Mouse (Mus musculus) liver, embryonic 14.5 days (tissue): Measurements from ENCODE around the gene Hba-a1. TPM values are rescaled to one million over a fixed set of nuclear protein-coding genes. Genes with fewer than 3 reads are reported as not detected.

Experiments
- ATAC-seq: fragments of 200-750 bp; cut with Nextera tagmentation; 2 replicates; pipeline ENCODE4 v1.8.0; 2017; ENCODE audit warnings: moderate number of reproducible peaks, mild to moderate bottlenecking, moderate library complexity; ENCODE audit not compliant: insufficient read depth
- DNase-seq, 3 experiments: peaks; one replicate each; pipeline ENCODE4 v3.0.0-alpha.2; 2012 to 2013; ENCODE audit warnings: low read depth in 3 of 3, low spot score in 3 of 3
- H3K27ac ChIP-seq: fragments of 300-500 bp; sonication (generic); 2 replicates; pipeline ENCODE4 v1.5.1; 2014; ENCODE audit warnings: moderate library complexity, mild to moderate bottlenecking, control low read depth, inconsistent platforms
- H3K27me3 ChIP-seq: fragments of 300-500 bp; sonication (generic); 2 replicates; pipeline ENCODE4 v1.6.1; 2014; ENCODE audit warnings: mild to moderate bottlenecking, low read length, moderate library complexity; ENCODE audit not compliant: control insufficient read depth, insufficient read depth
- H3K36me3 ChIP-seq: fragments of 300-500 bp; sonication (generic); replicated peaks from 2 replicates; pipeline ENCODE4 v1.6.1; 2014; ENCODE audit warnings: low read depth; ENCODE audit not compliant: control insufficient read depth, insufficient read depth
- H3K4me1 ChIP-seq, 2 experiments: fragments of 200-500 bp in 1 of 2; fragments of 300-500 bp in 1 of 2; sonication (generic) in 1 of 2; replicated peaks; 2 replicates each; pipeline ENCODE4 v1.6.1; 2012 to 2014; ENCODE audit warnings: antibody characterized with exemption in 1 of 2, inconsistent platforms in 1 of 2, low read length in 1 of 2; ENCODE audit not compliant: control insufficient read depth in 2 of 2, insufficient read depth in 2 of 2
- H3K4me2 ChIP-seq: fragments of 300-500 bp; sonication (generic); 2 replicates; pipeline ENCODE4 v1.6.1; 2014; ENCODE audit warnings: low read depth, mild to moderate bottlenecking, control low read depth, moderate library complexity
- H3K4me3 ChIP-seq, 2 experiments: fragments of 200-500 bp in 1 of 2; fragments of 300-500 bp in 1 of 2; sonication (generic) in 1 of 2; 2 replicates each; pipeline ENCODE4 v1.5.1; 2012 to 2014; ENCODE audit warnings: low read depth in 2 of 2, low read length in 2 of 2, mild to moderate bottlenecking in 2 of 2, control low read depth in 1 of 2, inconsistent platforms in 1 of 2, moderate library complexity in 1 of 2; ENCODE audit not compliant: insufficient read depth in 1 of 2
- H3K9ac ChIP-seq: fragments of 300-500 bp; sonication (generic); replicated peaks from 2 replicates; pipeline ENCODE4 v1.6.1; 2014; ENCODE audit warnings: mild to moderate bottlenecking, control low read depth, moderate library complexity
- H3K9me3 ChIP-seq: fragments of 300-500 bp; sonication (generic); 2 replicates; pipeline ENCODE4 v1.6.1; 2016; ENCODE audit warnings: low read length, mixed read lengths; ENCODE audit not compliant: control insufficient read depth
- CTCF ChIP-seq: IDR thresholded peaks from 2 replicates; pipeline ENCODE4 v1.5.1; 2016; ENCODE audit warnings: antibody characterized with exemption, low read depth, control low read depth
- EP300 ChIP-seq: IDR thresholded peaks from 2 replicates; pipeline ENCODE4 v1.6.1; 2016; ENCODE audit warnings: antibody characterized with exemption, low read depth
- WGBS: fragments of 180-500 bp; shearing (Covaris S2); extraction: QIAGEN DNeasy Blood & Tissue Kit; methylation state at CpG from one replicate; pipeline ENCODE4 v1.1.7; 2014; ENCODE audit not compliant: insufficient replicate concordance; 5-methylcytosine and 5-hydroxymethylcytosine counted together
- polyA plus RNA-seq, 2 experiments: library from polyadenylated mRNA; depleted of rRNA in 1 of 2; stranded (reverse) in 1 of 2; unstranded in 1 of 2; fragments of >200 nt; fragmentation: Nextera tagmentation in 1 of 2; extraction: Ambion mirVana in 1 of 2; gene quantifications; 2 replicates each; pipeline versions ENCODE4 v1.2.1 to v1.2.3; 2012 to 2014

Gene Hba-a1
- polyA plus RNA-seq, 2 experiments = 60,430 to 74,513 TPM

DNA sequence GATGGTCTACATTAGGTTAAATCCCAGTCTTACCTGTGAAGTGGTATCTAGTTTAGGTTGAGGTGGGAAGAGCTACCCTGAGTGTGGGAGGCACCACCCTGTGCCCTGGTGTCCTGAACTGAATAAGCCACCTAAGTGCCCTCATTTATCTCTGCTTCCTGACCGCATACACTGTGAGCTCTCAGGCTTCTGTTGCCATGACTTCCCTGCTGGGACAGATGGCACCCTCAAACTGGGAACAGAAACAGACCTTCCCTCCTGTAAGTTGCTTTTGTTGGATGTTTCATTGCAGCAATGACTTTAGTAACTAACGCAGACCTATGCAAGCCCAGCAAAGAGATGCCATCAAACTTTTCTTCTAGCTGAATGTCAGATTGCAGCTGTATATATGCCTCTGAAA is 49.9 kb downstream of the Hba-a1 start:
- H3K27ac ChIP-seq = no peak overlapping the region
- H3K36me3 ChIP-seq = no peaks in the 10 kb centered on the region
- ATAC-seq (no peak), DNase-seq (no peak)
- TF ChIP-seq EP300 (no peak), CTCF (no peak)
- no peak overlapping the region for H3K4me3 ChIP-seq
- H3K4me1 ChIP-seq = 0 out of 4 replicates have a peak, but pooled peaks cover 0 to 3% of the 10 kb centered on the region in 2 experiments
- no peaks in the 10 kb centered on the region for H3K9me3 ChIP-seq
- H3K4me2 ChIP-seq = no peak overlapping the region
- 65% methylated on average over 2 of the region's 2 CpGs for WGBS
- H3K27me3 ChIP-seq = no peaks in the 10 kb centered on the region
- no peak overlapping the region for H3K9ac ChIP-seq

Other genes starting within 250 kb of the Hba-a1 start
- 0.11 and 0.16 TPM in 2 replicates for gene Il9r, start 83.2 kb upstream of the Hba-a1 start, polyA plus RNA-seq (2012; rRNA removed)
- gene Il9r, start 83.2 kb upstream of the Hba-a1 start, polyA plus RNA-seq (2014; fragmentation: Nextera tagmentation; extraction: Ambion mirVana) = 0.08 and 0.18 TPM in 2 replicates
- 56.8 and 67.9 TPM in 2 replicates for gene Snrnp25, start 78.1 kb upstream of the Hba-a1 start, polyA plus RNA-seq (2012; rRNA removed)
- 93.1 and 111 TPM in 2 replicates for gene Snrnp25, start 78.1 kb upstream of the Hba-a1 start, polyA plus RNA-seq (2014; fragmentation: Nextera tagmentation; extraction: Ambion mirVana)
- 5.8 and 6.2 TPM in 2 replicates for gene Rhbdf1, start 61.2 kb upstream of the Hba-a1 start, polyA plus RNA-seq (2012; rRNA removed)
- 3.0 and 4.4 TPM in 2 replicates for gene Rhbdf1, start 61.2 kb upstream of the Hba-a1 start, polyA plus RNA-seq (2014; fragmentation: Nextera tagmentation; extraction: Ambion mirVana)
- gene Mpg, start 57.0 kb upstream of the Hba-a1 start, polyA plus RNA-seq (2012; rRNA removed) = 8.1 and 9.9 TPM in 2 replicates
- 17.0 and 18.1 TPM in 2 replicates for gene Mpg, start 57.0 kb upstream of the Hba-a1 start, polyA plus RNA-seq (2014; fragmentation: Nextera tagmentation; extraction: Ambion mirVana)
- gene Nprl3, start 15.8 kb upstream of the Hba-a1 start, polyA plus RNA-seq (2012; rRNA removed) = 36.8 and 44.5 TPM in 2 replicates
- 16.5 and 16.8 TPM in 2 replicates for gene Nprl3, start 15.8 kb upstream of the Hba-a1 start, polyA plus RNA-seq (2014; fragmentation: Nextera tagmentation; extraction: Ambion mirVana)
- 32.1 and 38.8 TPM in 2 replicates for gene Hba-x, start 7.1 kb upstream of the Hba-a1 start, polyA plus RNA-seq (2012; rRNA removed)
- 74.9 and 85.3 TPM in 2 replicates for gene Hba-x, start 7.1 kb upstream of the Hba-a1 start, polyA plus RNA-seq (2014; fragmentation: Nextera tagmentation; extraction: Ambion mirVana)
- gene Hbq1b, start 3.5 kb downstream of the Hba-a1 start, polyA plus RNA-seq (2012; rRNA removed) = 127 and 156 TPM in 2 replicates
- 157 and 161 TPM in 2 replicates for gene Hbq1b, start 3.5 kb downstream of the Hba-a1 start, polyA plus RNA-seq (2014; fragmentation: Nextera tagmentation; extraction: Ambion mirVana)
- gene Hba-a2, start 13.0 kb downstream of the Hba-a1 start, polyA plus RNA-seq (2012; rRNA removed) = 214,511 and 362,158 TPM in 2 replicates
- gene Hba-a2, start 13.0 kb downstream of the Hba-a1 start, polyA plus RNA-seq (2014; fragmentation: Nextera tagmentation; extraction: Ambion mirVana) = 162,484 and 169,597 TPM in 2 replicates
- gene Hbq1a, start 16.6 kb downstream of the Hba-a1 start, polyA plus RNA-seq (2012; rRNA removed) = 7.8 and 9.1 TPM in 2 replicates
- 7.9 TPM in 2 replicates for gene Hbq1a, start 16.6 kb downstream of the Hba-a1 start, polyA plus RNA-seq (2014; fragmentation: Nextera tagmentation; extraction: Ambion mirVana)
- gene Sh3pxd2b, start 64.3 kb downstream of the Hba-a1 start, polyA plus RNA-seq (2012; rRNA removed) = 0.75 and 0.83 TPM in 2 replicates
- 0.56 and 0.89 TPM in 2 replicates for gene Sh3pxd2b, start 64.3 kb downstream of the Hba-a1 start, polyA plus RNA-seq (2014; fragmentation: Nextera tagmentation; extraction: Ambion mirVana)
- gene Ubtd2, start 171.9 kb downstream of the Hba-a1 start, polyA plus RNA-seq (2012; rRNA removed) = 1.8 and 3.2 TPM in 2 replicates
- gene Ubtd2, start 171.9 kb downstream of the Hba-a1 start, polyA plus RNA-seq (2014; fragmentation: Nextera tagmentation; extraction: Ambion mirVana) = 2.8 and 4.4 TPM in 2 replicates
- 0.18 and 0.26 TPM in 2 replicates for gene Efcab9, start 248.6 kb downstream of the Hba-a1 start, polyA plus RNA-seq (2012; rRNA removed)
- gene Efcab9, start 248.6 kb downstream of the Hba-a1 start, polyA plus RNA-seq (2014; fragmentation: Nextera tagmentation; extraction: Ambion mirVana) = 0.19 and 0.22 TPM in 2 replicates
- gene Stk10, start 249.8 kb downstream of the Hba-a1 start, polyA plus RNA-seq (2012; rRNA removed) = 4.0 and 4.9 TPM in 2 replicates
- gene Stk10, start 249.8 kb downstream of the Hba-a1 start, polyA plus RNA-seq (2014; fragmentation: Nextera tagmentation; extraction: Ambion mirVana) = 1.9 and 3.2 TPM in 2 replicates